Mouse (Mus musculus): Measurements from ENCODE around the gene Rapgef1.

GRCm38 (mm10) chr2:29589266-29589665, 30.3 kb upstream of the Rapgef1 start:
- TF ChIP-seq POLR2A (IDR thresholded peaks at IDR 0.05; ENCODE audit: extremely low read depth, insufficient read depth, low read length) (no peak), CTCF (IDR thresholded peaks at IDR 0.05; ENCODE audit: low read depth, low read length) (no peak)
